Mouse (Mus musculus) intestine, embryonic 15.5 days (tissue): Measurements from ENCODE around the gene Cad. TPM values are rescaled to one million over a fixed set of nuclear protein-coding genes. Genes with fewer than 3 reads are reported as not detected.
A peak's percentile ranks its signal among the peaks of the same experiment; 100 is the strongest.

ENCODE experiments used
- ATAC-seq: fragments of 200-750 bp; cut with Nextera tagmentation; 2 replicates; pipeline ENCODE4 v1.8.0; 2017; ENCODE audit warnings: moderate TSS enrichment, moderate library complexity
- H3K27ac ChIP-seq: fragments of 300-500 bp; sonication (generic); 2 replicates; pipeline ENCODE4 v1.5.1; 2015; ENCODE audit warnings: mild to moderate bottlenecking, inconsistent platforms
- H3K27me3 ChIP-seq: fragments of 300-500 bp; sonication (generic); replicated peaks from 2 replicates; pipeline ENCODE4 v1.6.1; 2015; ENCODE audit warnings: inconsistent platforms
- H3K36me3 ChIP-seq: fragments of 300-500 bp; sonication (generic); 2 replicates; pipeline ENCODE4 v1.6.1; 2015; ENCODE audit warnings: inconsistent platforms
- H3K4me1 ChIP-seq: fragments of 300-500 bp; sonication (generic); replicated peaks from 2 replicates; pipeline ENCODE4 v1.6.1; 2015; ENCODE audit warnings: inconsistent platforms
- H3K4me2 ChIP-seq: fragments of 300-500 bp; sonication (generic); replicated peaks from 2 replicates; pipeline ENCODE4 v1.6.1; 2015; ENCODE audit warnings: mild to moderate bottlenecking, inconsistent platforms
- H3K4me3 ChIP-seq: fragments of 300-500 bp; sonication (generic); replicated peaks from 2 replicates; pipeline ENCODE4 v1.5.1; 2015; ENCODE audit warnings: inconsistent platforms
- H3K9ac ChIP-seq: fragments of 300-500 bp; sonication (generic); 2 replicates; pipeline ENCODE4 v1.6.1; 2015; ENCODE audit warnings: inconsistent platforms
- H3K9me3 ChIP-seq: fragments of 300-500 bp; sonication (generic); 2 replicates; pipeline ENCODE4 v1.6.1; 2016; ENCODE audit warnings: inconsistent platforms
- WGBS: fragments of 180-500 bp; shearing (Covaris S2); methylation state at CpG from one replicate; pipeline ENCODE4 v1.1.7; 2015; 5-methylcytosine and 5-hydroxymethylcytosine counted together
- polyA plus RNA-seq: library from polyadenylated mRNA; unstranded; fragments of >200 nt; fragmentation: Nextera tagmentation; extraction: Ambion mirVana; gene quantifications from 2 replicates; pipeline ENCODE4 v1.2.1, GENCODE M21; 2015

Cad gene
- polyA plus RNA-seq, 1 experiment from 2014 or later = 24.2 TPM

- ATAC-seq = no peak
- 88% methylated on average over 13 of the region's 13 CpGs for WGBS
- no peak overlapping the region for H3K9ac ChIP-seq
These were observed 21.8 kb downstream of the Cad start for GRCm38 (mm10) chr5:31076346-31076745.

GRCm38 (mm10) chr5:31080059-31080794 is 25.6 kb downstream of the Cad start:
- Histone ChIP-seq H3K9me3 (no peaks in the 10 kb centered on the region), H3K27ac (no peak overlapping the region), H3K4me3 (no peak overlapping the region), H3K27me3 (0 out of 2 replicates have a peak, but pooled peaks cover 3% of the 10 kb centered on the region), H3K36me3 (peaks cover 23% of the 10 kb centered on the region), H3K9ac (no peak overlapping the region), H3K4me2 (no peak overlapping the region), H3K4me1 (no peaks in the 10 kb centered on the region; the same call in 1 of the 2 replicates)
- WGBS = 73% methylated on average over 13 of the region's 13 CpGs
- no peak for ATAC-seq

More at GRCm38 (mm10) chr5:31076346-31076745, 21.8 kb downstream of the Cad start:
- Histone ChIP-seq H3K27me3 (no peaks in the 10 kb centered on the region), H3K27ac (no peak overlapping the region), H3K36me3 (peaks cover 57% of the 10 kb centered on the region), H3K4me2 (no peak overlapping the region), H3K9me3 (no peaks in the 10 kb centered on the region), H3K4me1 (no peaks in the 10 kb centered on the region; the same call in 1 of the 2 replicates), H3K4me3 (no peak overlapping the region)

- Histone ChIP-seq H3K9me3 (no peaks in the 10 kb centered on the region), H3K9ac (no peak overlapping the region), H3K4me1 (no peaks in the 10 kb centered on the region; the same call in 1 of the 2 replicates), H3K27me3 (0 out of 2 replicates have a peak, but pooled peaks cover 3% of the 10 kb centered on the region), H3K4me2 (no peak overlapping the region), H3K4me3 (no peak overlapping the region), H3K36me3 (peaks cover 20% of the 10 kb centered on the region), H3K27ac (no peak overlapping the region)
- no peak for ATAC-seq
- 61% methylated on average over 3 of the region's 3 CpGs for WGBS
These were observed 26.2 kb downstream of the Cad start for GRCm38 (mm10) chr5:31080795-31081164.

- H3K4me3 ChIP-seq = no peak overlapping the region
- no peak for ATAC-seq
- no peaks in the 10 kb centered on the region; the same call in 1 of the 2 replicates for H3K4me1 ChIP-seq
- H3K9me3 ChIP-seq = no peaks in the 10 kb centered on the region
- no peak overlapping the region for H3K9ac ChIP-seq
- H3K4me2 ChIP-seq = no peak overlapping the region
- H3K36me3 ChIP-seq = peaks cover 16% of the 10 kb centered on the region
- H3K27ac ChIP-seq = no peak overlapping the region
- 0 out of 2 replicates have a peak, but pooled peaks cover 3% of the 10 kb centered on the region for H3K27me3 ChIP-seq
- 84% methylated on average over 3 of the region's 3 CpGs for WGBS
These were observed 26.8 kb downstream of the Cad start for GRCm38 (mm10) chr5:31081386-31081785.

GRCm38 (mm10) chr5:31082355-31082754 is 27.8 kb downstream of the Cad start:
- 19% methylated on average over 5 of the region's 5 CpGs for WGBS

GRCm38 (mm10) chr5:31082935-31083625 is 28.5 kb downstream of the Cad start:
- Histone ChIP-seq H3K27ac (no peak overlapping the region), H3K9ac (no peak overlapping the region), H3K36me3 (0 out of 2 replicates have a peak, but pooled peaks cover 4% of the 10 kb centered on the region), H3K4me1 (no peaks in the 10 kb centered on the region; the same call in 1 of the 2 replicates), H3K27me3 (peaks cover 7% of the 10 kb centered on the region; the same call in 1 of the 2 replicates), H3K4me2 (no peak overlapping the region; the same call in 1 of the 2 replicates), H3K4me3 (no peak overlapping the region), H3K9me3 (no peaks in the 10 kb centered on the region)
- ATAC-seq = no peak
- WGBS = 23% methylated on average over 12 of the region's 12 CpGs

More at GRCm38 (mm10) chr5:31082355-31082754, 27.8 kb downstream of the Cad start:
- Histone ChIP-seq H3K27me3 (0 out of 2 replicates have a peak, but pooled peaks cover 3% of the 10 kb centered on the region), H3K9me3 (no peaks in the 10 kb centered on the region), H3K4me1 (no peaks in the 10 kb centered on the region; the same call in 1 of the 2 replicates), H3K4me2 (no peak overlapping the region), H3K36me3 (peaks cover 12% of the 10 kb centered on the region; the same call in 1 of the 2 replicates), H3K9ac (no peak overlapping the region), H3K27ac (no peak overlapping the region), H3K4me3 (no peak overlapping the region)
- ATAC-seq = no peak

GRCm38 (mm10) chr5:31083949-31084348 is 29.4 kb downstream of the Cad start:
- Histone ChIP-seq H3K9ac (no peak overlapping the region), H3K36me3 (0 out of 2 replicates have a peak, but pooled peaks cover 3% of the 10 kb centered on the region), H3K4me2 (no peak overlapping the region), H3K27me3 (peaks cover 15% of the 10 kb centered on the region), H3K4me3 (no peak overlapping the region), H3K9me3 (no peaks in the 10 kb centered on the region), H3K4me1 (no peaks in the 10 kb centered on the region; the same call in 1 of the 2 replicates), H3K27ac (no peak overlapping the region)
- WGBS = 26% methylated on average over 8 of the region's 8 CpGs
- ATAC-seq = no peak

- WGBS = 32% methylated on average over 7 of the region's 7 CpGs
- no peaks in the 10 kb centered on the region for H3K9me3 ChIP-seq
- H3K27me3 ChIP-seq = peaks cover 40% of the 10 kb centered on the region
These were observed 32.0 kb downstream of the Cad start for GRCm38 (mm10) chr5:31086606-31087005.

GRCm38 (mm10) chr5:31087131-31087530 is 32.6 kb downstream of the Cad start:
- H3K9me3 ChIP-seq = no peaks in the 10 kb centered on the region
- H3K27ac ChIP-seq = no peak overlapping the region
- H3K27me3 ChIP-seq = peaks cover 45% of the 10 kb centered on the region
- H3K4me1 ChIP-seq = no peaks in the 10 kb centered on the region
- no peak overlapping the region for H3K4me2 ChIP-seq
- no peaks in the 10 kb centered on the region for H3K36me3 ChIP-seq
- no peak for ATAC-seq
- no peak overlapping the region for H3K9ac ChIP-seq
- WGBS = 76% methylated on average over 2 of the region's 2 CpGs
- H3K4me3 ChIP-seq = no peak overlapping the region

More at GRCm38 (mm10) chr5:31086606-31087005, 32.0 kb downstream of the Cad start:
- ATAC-seq = 0 out of 2 replicates have a peak, but pooled peaks have one; percentile 35
- Histone ChIP-seq H3K4me3 (no peak overlapping the region), H3K4me2 (no peak overlapping the region), H3K27ac (no peak overlapping the region), H3K36me3 (no peaks in the 10 kb centered on the region), H3K9ac (no peak overlapping the region), H3K4me1 (no peaks in the 10 kb centered on the region)

GRCm38 (mm10) chr5:31092231-31092975 is 37.8 kb downstream of the Cad start:
- Histone ChIP-seq H3K9me3 (no peaks in the 10 kb centered on the region), H3K36me3 (no peaks in the 10 kb centered on the region), H3K4me1 (peaks cover 31% of the 10 kb centered on the region), H3K4me3 (peak overlapping the region; percentile 44), H3K27me3 (peaks cover 95% of the 10 kb centered on the region), H3K9ac (peak overlapping the region; percentile 49), H3K4me2 (peak overlapping the region; percentile 89), H3K27ac (no peak overlapping the region)
- WGBS = 3% methylated on average over 51 of the region's 53 CpGs
- peak; percentile 2; the same call in 1 of the 2 replicates for ATAC-seq

GRCm38 (mm10) chr5:31093151-31094041 is 38.8 kb downstream of the Cad start:
- WGBS = 1% methylated on average over 54 of the region's 54 CpGs
- H3K27me3 ChIP-seq = peaks cover 89% of the 10 kb centered on the region
- peak; percentile 91 for ATAC-seq

More at GRCm38 (mm10) chr5:31093151-31094041, 38.8 kb downstream of the Cad start:
- peaks cover 31% of the 10 kb centered on the region for H3K4me1 ChIP-seq
- peak overlapping the region; percentile 89 for H3K4me2 ChIP-seq
- H3K9ac ChIP-seq = peak overlapping the region; percentile 49
- peak overlapping the region; percentile 44 for H3K4me3 ChIP-seq
- H3K36me3 ChIP-seq = no peaks in the 10 kb centered on the region
- H3K9me3 ChIP-seq = no peaks in the 10 kb centered on the region
- H3K27ac ChIP-seq = no peak overlapping the region
